Mouse (Mus musculus): ENCODE measurements around the gene Cbarp.
"Not testable (repeated sequence)": the region's sequence is repeated elsewhere in the genome, so short reads cannot be mapped to it uniquely, and the experiment has no call there.

Gene Cbarp

GRCm38 (mm10) chr10:80170052-80170451, 29.4 kb upstream of the Cbarp start:
- DNase-seq (ENCODE audit: low read depth, low spot score): no peak

DNA sequence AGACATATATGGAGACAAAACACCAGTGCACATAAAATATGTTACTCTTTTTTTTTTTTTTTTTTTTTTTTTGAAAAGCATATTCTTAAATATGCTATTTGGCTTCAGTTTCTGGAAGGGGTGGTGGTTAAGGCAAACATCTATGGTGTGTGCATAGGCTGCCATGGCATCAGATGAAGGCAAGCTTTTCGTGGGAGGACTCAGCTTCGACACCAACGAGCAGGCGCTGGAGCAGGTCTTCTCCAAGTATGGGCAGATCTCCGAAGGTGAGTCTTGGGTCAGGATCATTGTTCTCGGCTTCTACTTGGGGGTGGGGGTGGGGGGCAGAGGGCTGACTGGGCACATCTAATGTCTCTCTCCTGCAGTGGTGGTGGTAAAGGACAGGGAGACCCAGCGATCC, 29.0 kb upstream of the Cbarp start:
- DNase-seq (ENCODE audit: low read depth, low spot score): no peak

- DNase-seq (ENCODE audit: low read depth, low spot score): no peak
Observed at GRCm38 (mm10) chr10:80169070-80169469, 28.4 kb upstream of the Cbarp start.

DNA sequence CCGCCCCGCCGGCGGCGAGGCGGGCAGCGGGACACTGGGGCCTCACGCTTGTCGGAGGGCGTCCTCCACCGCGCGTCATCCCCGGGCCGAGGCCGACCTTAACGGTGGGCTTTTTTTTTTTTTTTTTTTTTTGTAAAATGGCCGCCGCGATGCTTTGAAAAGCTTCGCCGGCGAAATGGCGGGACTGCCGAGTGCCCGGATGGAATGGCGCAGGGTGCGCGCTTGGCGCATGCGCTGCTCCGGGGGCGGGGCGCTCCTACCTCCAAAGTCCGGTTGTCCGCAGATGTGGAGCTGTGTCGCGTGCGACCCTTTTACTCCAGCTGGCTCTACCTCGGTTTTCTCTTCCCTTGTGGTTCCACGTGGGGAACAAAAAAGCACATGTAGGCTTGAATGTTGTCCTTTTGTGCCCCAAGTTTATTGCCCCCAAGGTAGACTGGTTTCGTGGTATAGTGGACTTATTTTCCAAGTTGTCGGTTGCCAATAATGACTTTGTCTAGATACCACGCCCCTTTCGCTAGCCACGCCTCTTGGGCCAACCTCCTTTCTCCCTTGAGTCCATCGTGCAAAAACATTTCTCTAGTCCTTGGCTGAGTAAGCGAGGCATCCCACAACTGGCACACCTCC, 27.5 kb upstream of the Cbarp start:
- DNase-seq (ENCODE audit: low read depth, low spot score): peak; percentile 84

- peak; percentile 99 for DNase-seq (ENCODE audit: low read depth, low spot score)
Observed at GRCm38 (mm10) chr10:80167460-80168037, 26.9 kb upstream of the Cbarp start.

GRCm38 (mm10) chr10:80166136-80166535, 25.5 kb upstream of the Cbarp start:
- DNase-seq (ENCODE audit: low read depth, low spot score): not testable (repeated sequence)

DNA sequence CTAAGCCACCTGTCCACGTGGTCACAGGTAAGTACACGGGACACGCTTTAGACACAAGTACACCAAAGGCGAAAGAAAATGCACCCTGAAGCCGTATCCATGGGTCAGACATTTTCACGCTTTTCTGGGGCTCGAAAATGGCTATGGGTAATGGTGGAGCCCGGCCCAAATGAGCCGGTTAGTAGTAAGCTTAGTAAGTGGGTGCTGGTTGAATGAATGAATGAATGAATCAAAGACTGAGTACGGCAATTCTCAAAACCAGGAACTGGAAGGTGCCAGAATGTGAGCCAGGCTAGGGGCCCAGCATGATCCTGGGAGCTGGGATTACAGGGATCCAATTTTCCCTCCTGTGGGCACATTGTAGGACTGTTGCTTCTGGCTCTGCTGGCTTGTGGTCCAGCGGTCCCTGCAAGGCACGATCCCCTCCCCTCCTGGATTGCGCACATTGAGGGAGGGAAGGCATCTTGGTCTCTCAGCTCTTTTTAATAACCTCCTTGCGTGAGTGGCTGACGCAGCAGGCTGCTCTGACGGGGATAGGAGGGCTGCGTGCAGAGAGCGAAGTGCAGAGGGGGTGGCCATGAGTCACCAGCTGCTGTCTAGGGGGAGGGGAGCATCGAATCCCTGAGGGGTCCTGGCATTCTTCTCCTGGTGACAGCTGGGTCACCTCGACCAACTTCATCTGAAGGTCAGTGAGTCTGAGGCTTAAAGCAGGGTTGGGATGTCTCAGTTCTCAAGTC, 24.9 kb upstream of the Cbarp start, which contains the start of gene Cirbp:
Gene Cirbp, plus strand, starts transcription at position 594 of the 737 bp plus-strand sequence.
- peak; percentile 49 for DNase-seq (ENCODE audit: low read depth, low spot score)

DNA sequence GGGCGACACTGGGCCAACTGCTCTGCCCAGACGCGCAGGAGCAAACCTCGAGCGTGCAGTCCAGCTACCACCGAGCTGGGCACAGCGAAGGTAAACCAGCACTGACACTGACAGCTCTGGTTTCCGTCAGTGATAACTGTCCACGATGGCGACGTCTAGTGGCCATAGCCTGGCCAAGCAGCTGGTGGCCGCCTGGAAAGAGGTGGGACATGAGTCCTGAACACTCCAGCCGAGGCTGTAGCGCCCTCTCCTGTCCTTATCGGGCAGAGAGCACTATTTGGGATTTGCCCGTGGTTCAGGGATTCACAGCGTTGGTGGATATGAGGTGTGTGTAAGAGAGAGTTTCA, 24.3 kb upstream of the Cbarp start:
- peak; percentile 95 for DNase-seq (ENCODE audit: low read depth, low spot score)

- no peak for DNase-seq (ENCODE audit: low read depth, low spot score)
Observed at GRCm38 (mm10) chr10:80164161-80164997, 23.7 kb upstream of the Cbarp start.

DNA sequence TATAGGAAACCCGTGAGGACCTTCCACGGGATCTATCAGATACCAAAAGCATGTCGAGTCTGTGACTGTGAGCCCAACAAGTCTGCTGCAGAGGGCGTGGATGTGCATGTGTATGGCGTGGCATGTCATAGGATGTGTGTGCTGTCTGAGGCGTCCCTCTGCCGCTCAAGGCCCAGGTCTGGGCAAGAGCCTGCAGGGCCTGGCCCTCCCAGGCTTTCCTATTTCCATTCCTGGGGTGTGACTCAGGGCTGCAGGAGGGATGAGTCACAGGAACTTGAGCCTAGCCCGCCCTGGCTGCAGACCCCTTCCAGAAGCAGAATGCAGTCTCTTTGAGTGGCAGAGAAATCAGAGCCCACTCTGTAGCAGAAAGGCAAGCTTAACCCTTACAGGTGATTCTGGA, 23.1 kb upstream of the Cbarp start:
- DNase-seq (ENCODE audit: low read depth, low spot score): no peak

DNA sequence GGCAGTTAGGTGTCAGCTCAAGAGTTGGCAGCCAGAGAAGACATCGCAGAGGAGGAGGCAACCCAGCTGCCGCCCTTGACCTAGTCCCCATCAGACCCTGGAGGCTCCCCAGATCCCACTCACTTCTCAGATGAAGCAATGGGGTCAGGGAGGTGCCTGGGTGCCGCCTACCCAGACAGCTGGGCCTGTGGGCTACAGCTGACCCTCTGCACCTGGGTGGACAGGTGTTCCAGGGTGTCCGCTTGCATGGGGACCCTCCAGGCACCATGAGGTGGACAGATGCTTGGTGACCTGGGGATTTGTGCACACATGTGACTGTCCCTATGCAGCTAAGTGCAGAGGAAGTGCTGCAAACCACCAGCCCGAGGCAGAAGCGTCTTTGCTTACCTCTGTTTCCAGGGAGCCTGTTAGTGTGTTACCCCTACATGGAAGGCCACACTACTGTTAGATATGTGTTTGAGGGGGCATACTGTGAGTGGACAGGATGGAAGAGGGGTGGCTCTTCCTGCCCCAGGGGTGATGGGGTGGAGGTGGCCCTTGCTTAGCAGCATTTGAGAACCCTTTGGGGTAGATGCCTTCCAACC, 22.2 kb upstream of the Cbarp start:
- DNase-seq (ENCODE audit: low read depth, low spot score): no peak

DNA sequence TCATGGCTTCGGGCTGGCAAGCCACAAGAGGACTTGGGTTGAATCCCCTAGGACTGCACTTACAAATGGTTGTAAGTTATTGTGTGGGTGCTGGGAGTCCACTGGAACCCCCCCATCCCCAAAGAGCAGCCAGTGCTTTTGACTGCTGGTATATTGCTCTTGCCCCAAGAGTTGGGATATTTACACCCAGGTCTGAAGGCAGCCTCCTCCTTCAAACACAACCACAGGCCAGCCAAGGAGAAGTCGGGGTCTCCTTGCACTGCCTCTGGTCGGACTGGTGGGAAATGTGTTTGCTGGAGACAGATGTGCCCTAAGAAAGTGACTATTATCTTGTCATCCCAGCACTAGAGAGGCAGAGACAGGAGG, 21.6 kb upstream of the Cbarp start:
- DNase-seq (ENCODE audit: low read depth, low spot score): no peak

- DNase-seq (ENCODE audit: low read depth, low spot score): no peak
Observed at GRCm38 (mm10) chr10:80161522-80162242, 21.0 kb upstream of the Cbarp start.

- DNase-seq (ENCODE audit: low read depth, low spot score): peak; percentile 84
Observed at GRCm38 (mm10) chr10:80160455-80161371, 20.1 kb upstream of the Cbarp start.

DNA sequence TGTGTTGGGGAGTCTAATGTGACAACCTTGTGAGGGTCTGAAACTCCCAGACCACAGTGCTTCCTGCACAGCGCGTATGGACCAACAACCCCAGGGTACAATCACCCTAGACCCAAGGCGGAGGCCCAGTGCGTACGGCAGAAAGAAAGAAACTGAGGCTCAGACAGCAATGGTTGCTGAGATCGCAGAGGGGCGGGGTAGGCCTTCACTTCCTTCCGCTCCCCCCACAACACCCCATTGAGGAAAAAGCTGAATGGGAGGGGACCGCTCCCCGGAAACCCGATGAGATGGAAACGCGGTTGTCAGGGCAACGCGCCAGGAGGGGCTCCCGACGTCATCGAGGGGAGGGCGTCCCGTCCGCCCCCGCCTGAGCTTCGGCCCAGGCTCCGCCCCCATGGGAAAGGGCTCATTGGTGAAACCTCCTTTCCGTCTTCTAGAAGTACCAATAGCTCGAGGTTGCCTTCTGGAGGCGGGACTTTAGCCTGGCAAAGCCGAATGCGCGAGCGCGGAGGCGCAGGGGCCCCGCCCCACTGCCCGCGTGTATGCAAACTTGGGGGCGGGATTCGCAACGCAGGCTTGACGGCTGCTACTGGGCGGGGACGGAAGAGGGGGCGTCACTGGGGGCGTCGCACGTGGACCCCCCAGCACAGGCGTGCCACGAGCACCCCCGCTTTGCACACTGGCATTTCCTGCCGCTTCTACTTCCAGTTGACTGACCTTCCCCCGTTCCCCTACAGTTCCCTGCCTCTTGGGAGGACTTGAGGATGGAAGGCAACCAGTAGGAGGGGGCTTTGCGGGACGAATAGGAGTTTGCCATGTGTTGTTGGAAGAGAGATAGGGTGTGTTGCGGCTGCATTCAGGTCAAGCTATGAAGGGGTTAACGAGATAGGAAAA, 19.2 kb upstream of the Cbarp start:
- peak; percentile 93 for DNase-seq (ENCODE audit: low read depth, low spot score)

DNA sequence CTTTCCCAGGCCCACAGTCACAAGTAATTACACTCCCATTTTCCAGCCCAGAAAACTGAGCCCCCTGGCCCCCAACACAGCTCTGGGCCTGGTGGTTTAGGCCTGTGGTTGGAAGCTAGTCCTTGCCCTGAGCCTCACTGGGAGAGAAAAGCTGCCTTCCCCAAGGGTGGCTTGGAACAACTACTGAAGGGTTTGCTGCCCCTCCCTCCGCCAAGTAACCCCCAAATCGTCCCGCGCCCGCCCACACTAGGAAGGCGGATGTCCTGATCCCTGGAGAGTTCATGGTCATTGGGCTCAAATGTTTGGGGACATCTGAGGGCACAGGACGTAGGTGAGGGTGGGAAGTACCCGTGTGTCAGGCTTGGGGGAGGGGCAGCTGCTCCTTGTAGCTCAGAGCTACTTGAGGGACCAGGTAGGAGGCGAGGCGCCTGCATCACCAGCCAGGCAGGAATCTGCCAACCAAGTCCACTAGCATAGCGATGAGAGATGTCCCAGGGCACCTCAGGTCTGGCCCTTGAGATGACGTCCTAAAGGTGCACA, 18.5 kb upstream of the Cbarp start:
- DNase-seq (ENCODE audit: low read depth, low spot score): no peak

DNA sequence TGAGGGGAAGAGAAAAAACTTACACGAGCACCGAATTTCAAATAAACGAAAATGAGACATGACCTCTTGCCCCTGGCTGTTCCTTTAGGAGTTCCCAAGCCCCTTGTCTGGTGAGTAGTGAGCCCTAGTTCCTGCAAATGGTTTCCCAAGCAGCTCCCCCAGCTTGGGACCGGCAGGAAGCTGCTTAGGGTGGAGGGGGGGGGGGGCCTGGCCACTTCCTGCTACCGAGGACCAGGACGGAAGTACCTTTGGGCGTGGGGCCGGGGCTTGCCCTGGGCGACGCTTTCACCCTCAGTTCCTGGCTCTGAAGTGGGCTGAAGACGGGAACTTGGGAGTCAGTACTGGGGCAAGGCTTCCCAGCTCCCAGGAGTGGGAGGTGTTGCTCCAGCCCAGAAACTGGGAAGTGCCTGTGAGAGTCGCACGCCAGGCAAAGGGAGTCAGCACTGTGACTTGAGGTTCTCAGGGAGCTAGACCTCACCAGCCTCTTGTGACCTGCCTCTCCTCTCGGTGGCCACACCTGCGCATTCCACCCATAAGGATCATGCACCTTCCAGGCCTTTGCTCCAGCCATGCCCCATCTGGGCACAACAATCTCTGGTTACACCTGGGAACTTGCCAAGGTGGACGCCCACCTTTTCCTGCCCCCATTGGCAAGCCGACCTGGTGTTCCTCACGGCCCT, 17.8 kb upstream of the Cbarp start:
- DNase-seq (ENCODE audit: low read depth, low spot score): no peak

Data from retina, postnatal 7 days (tissue).